Mouse (Mus musculus) monocyte, adult 5-6 weeks (primary cell): ENCODE data around the gene Abhd17c. TPM values are rescaled to one million over a fixed set of nuclear protein-coding genes. Genes with fewer than 3 reads are reported as not detected.
A peak's percentile ranks its signal among the peaks of the same experiment; 100 is the strongest.

Experiments used
- ATAC-seq: fragments of 153-309, 156-312 bp; replicated peaks from 2 replicates; pipeline ENCODE4 v1.8.0; 2017; ENCODE audit warnings: mild to moderate bottlenecking; ENCODE audit not compliant: low TSS enrichment, insufficient number of reproducible peaks, severe bottlenecking, poor library complexity, low FRiP score
- total RNA-seq: library from RNA; stranded (forward); fragments of 200-1000, 200-491, 200-594 nt; gene quantifications from 3 replicates; pipeline ENCODE4 v1.2.3, GENCODE M21; 2017

The Abhd17c gene
- total RNA-seq, 1 experiment from 2014 or later: 12.1 TPM

GRCm38 (mm10) chr7:84163585-84163984 is 11.9 kb upstream of the Abhd17c start:
- peak; percentile 75 for ATAC-seq

GRCm38 (mm10) chr7:84159414-84159813 is 7.7 kb upstream of the Abhd17c start:
- no peak for ATAC-seq

- ATAC-seq: no peak
Observed at GRCm38 (mm10) chr7:84153821-84154220, 2.1 kb upstream of the Abhd17c start.

- no peak for ATAC-seq
Observed at GRCm38 (mm10) chr7:84152821-84153220, 1.1 kb upstream of the Abhd17c start.

- ATAC-seq: no peak
Observed at GRCm38 (mm10) chr7:84152374-84152773, 681 bp upstream of the Abhd17c start.

GRCm38 (mm10) chr7:84151960-84152334 is 254 bp upstream of the Abhd17c start:
- ATAC-seq: peak; percentile 86

- ATAC-seq: peak; percentile 10; the same call in 1 of the 2 replicates
Observed at GRCm38 (mm10) chr7:84150361-84151000, 1.2 kb downstream of the Abhd17c start.

- no peak for ATAC-seq
Observed at GRCm38 (mm10) chr7:84149821-84150220, 1.9 kb downstream of the Abhd17c start.

- no peak for ATAC-seq
Observed at GRCm38 (mm10) chr7:84148896-84149295, 2.8 kb downstream of the Abhd17c start.

GRCm38 (mm10) chr7:84147746-84148145 is 3.9 kb downstream of the Abhd17c start:
- no peak for ATAC-seq

GRCm38 (mm10) chr7:84145633-84146032 is 6.1 kb downstream of the Abhd17c start:
- no peak for ATAC-seq

GRCm38 (mm10) chr7:84142736-84143473 is 8.8 kb downstream of the Abhd17c start:
- ATAC-seq: no peak; the same call in 1 of the 2 replicates

GRCm38 (mm10) chr7:84142196-84142595 is 9.5 kb downstream of the Abhd17c start:
- ATAC-seq: no peak

- no peak for ATAC-seq
Observed at GRCm38 (mm10) chr7:84139566-84139965, 12.1 kb downstream of the Abhd17c start.

GRCm38 (mm10) chr7:84138731-84139130 is 13.0 kb downstream of the Abhd17c start:
- ATAC-seq: no peak

- ATAC-seq: no peak
Observed at GRCm38 (mm10) chr7:84137779-84138178, 13.9 kb downstream of the Abhd17c start.

- no peak for ATAC-seq
Observed at GRCm38 (mm10) chr7:84135799-84136700, 15.6 kb downstream of the Abhd17c start.

- no peak for ATAC-seq
Observed at GRCm38 (mm10) chr7:84132704-84133103, 19.0 kb downstream of the Abhd17c start.

GRCm38 (mm10) chr7:84131736-84132135 is 20.0 kb downstream of the Abhd17c start:
- no peak for ATAC-seq
